In the genomic region with DNA sequence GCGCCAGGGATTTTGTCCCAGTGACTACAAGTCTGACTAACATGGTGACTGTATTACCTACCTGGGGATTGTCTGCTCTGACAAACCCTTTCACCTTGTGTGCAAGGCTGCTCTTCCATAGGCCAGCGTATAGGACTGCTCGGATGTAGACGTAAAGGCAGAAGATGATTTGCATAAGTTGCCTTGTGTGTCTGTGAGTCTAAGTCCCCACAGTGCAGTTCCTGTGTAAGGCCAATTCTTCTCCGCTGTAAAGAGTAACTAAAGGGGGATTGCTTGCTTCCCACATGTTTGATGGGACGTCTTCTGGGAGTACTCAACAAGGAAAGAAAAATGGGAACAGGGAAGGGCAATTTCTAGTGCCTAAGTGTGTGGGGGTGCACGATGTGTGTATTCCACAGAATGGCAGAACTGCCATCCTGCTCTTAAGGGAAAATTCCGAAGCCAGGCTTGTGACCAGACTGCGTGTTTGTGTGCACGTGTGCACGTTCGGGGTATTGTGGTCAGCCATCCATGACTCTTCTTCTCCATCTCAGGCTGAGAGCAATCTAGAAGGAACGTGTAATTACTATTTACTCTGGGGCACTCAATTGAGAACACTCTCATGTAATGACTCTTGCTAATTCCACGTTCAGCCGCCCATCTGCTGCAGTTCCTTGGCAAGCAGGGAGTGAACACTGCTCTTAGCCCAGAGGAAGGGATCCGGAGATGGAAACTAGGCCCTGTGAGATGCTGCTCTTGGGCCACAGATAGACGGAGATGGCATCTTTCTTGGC, we compare ENCODE assay signal across 14 mouse cellular contexts. TPM values are rescaled to one million over a fixed set of nuclear protein-coding genes. Genes with fewer than 3 reads are reported as not detected.
DNase-seq lines count a peak whose midpoint lies in the region; ATAC-seq and TF ChIP-seq lines count a peak whose summit lies in the region.
"Had no signal": no experiment of that assay in that cellular context is flagged by ENCODE, and none has a peak within 500 bp of the region (broad histone marks: within the 10 kb centered on the region; RNA-seq: fewer than 3 reads in every experiment).

No protein-coding gene starts in this region.

- no peak for TF ChIP-seq EP300 in heart, adult 2 months (IDR thresholded peaks at IDR 0.05; ENCODE audit: insufficient read depth, low read depth, low read length)

- no peak overlapping the region for H3K4me3 ChIP-seq in heart, adult 2 months
- H3K4me3 ChIP-seq in heart, embryonic 11.5 days (ENCODE audit: low read depth, low read length), result no peak overlapping the region
- no peak overlapping the region for H3K4me3 ChIP-seq in midbrain, embryonic 14.5 days (replicated peaks; ENCODE audit: low read depth, low read length)
- H3K4me3 ChIP-seq in midbrain, embryonic 16.5 days (ENCODE audit: low read depth, low read length), result no peak overlapping the region
- H3K4me3 ChIP-seq in kidney, embryonic 15.5 days (replicated peaks), result no peak overlapping the region
- no peak overlapping the region for H3K4me3 ChIP-seq in neural tube, embryonic 15.5 days (replicated peaks)
- H3K4me3 ChIP-seq: erythroblast, embryonic 14.5 days; neural tube, embryonic 12.5 days had no signal

- H3K27ac ChIP-seq in heart, adult 2 months, result peak overlapping the region; percentile 75
- no peak overlapping the region for H3K27ac ChIP-seq in heart, embryonic 11.5 days (ENCODE audit: low read depth, low read length)
- no peak overlapping the region for H3K27ac ChIP-seq in midbrain, embryonic 14.5 days (replicated peaks; ENCODE audit: low read depth, low read length)
- H3K27ac ChIP-seq in midbrain, embryonic 16.5 days (ENCODE audit: low read length), result no peak overlapping the region
- H3K27ac ChIP-seq in kidney, embryonic 15.5 days, result 0 out of 2 replicates have a peak overlapping the region, but pooled peaks have one; percentile 9
- H3K27ac ChIP-seq in neural tube, embryonic 15.5 days (replicated peaks), result peak overlapping the region; percentile 14
- H3K27ac ChIP-seq: macrophage; neural tube, embryonic 12.5 days had no signal

- H3K9me3 ChIP-seq in heart, embryonic 11.5 days (replicated peaks; ENCODE audit: control insufficient read depth, low read length), result no peaks in the 10 kb centered on the region
- H3K9me3 ChIP-seq in midbrain, embryonic 14.5 days (ENCODE audit: control insufficient read depth, low read length), result no peaks in the 10 kb centered on the region
- no peaks in the 10 kb centered on the region for H3K9me3 ChIP-seq in midbrain, embryonic 16.5 days (replicated peaks; ENCODE audit: control insufficient read depth, low read length, poor library complexity, severe bottlenecking)
- H3K9me3 ChIP-seq in kidney, embryonic 15.5 days (replicated peaks), result no peaks in the 10 kb centered on the region
- no peaks in the 10 kb centered on the region for H3K9me3 ChIP-seq in neural tube, embryonic 15.5 days (replicated peaks)
- H3K9me3 ChIP-seq: neural tube, embryonic 12.5 days had no signal

- no peak overlapping the region for H3K4me2 ChIP-seq in heart, embryonic 11.5 days
- no peak overlapping the region for H3K4me2 ChIP-seq in midbrain, embryonic 14.5 days (ENCODE audit: low read length)
- H3K4me2 ChIP-seq in midbrain, embryonic 16.5 days (ENCODE audit: low read length), result no peak overlapping the region
- no peak overlapping the region for H3K4me2 ChIP-seq in kidney, embryonic 15.5 days
- no peak overlapping the region for H3K4me2 ChIP-seq in neural tube, embryonic 15.5 days
- H3K4me2 ChIP-seq: liver, embryonic 11.5 days; neural tube, embryonic 12.5 days had no signal

- WGBS in heart, adult 2 months, result 87% methylated on average over 17 of the region's 17 CpGs
- WGBS in heart, embryonic 11.5 days (ENCODE audit: insufficient replicate concordance), result 85% methylated on average over 17 of the region's 17 CpGs
- WGBS in midbrain, embryonic 14.5 days, result 76% methylated on average over 17 of the region's 17 CpGs
- WGBS in midbrain, embryonic 16.5 days, result 77% methylated on average over 17 of the region's 17 CpGs
- 65% methylated on average over 17 of the region's 17 CpGs for WGBS in kidney, embryonic 15.5 days
- WGBS in neural tube, embryonic 15.5 days, result 38% methylated on average over 17 of the region's 17 CpGs

- no peak for TF ChIP-seq CTCF in heart, adult 2 months (IDR thresholded peaks at IDR 0.05)

- DNase-seq in heart, adult 2 months, result peak in 1 of 2 experiments; percentile 9
- peak; percentile 20 for DNase-seq in midbrain, embryonic 14.5 days
- no peak for DNase-seq in retina, embryonic 14.5 days (ENCODE audit: low spot score)
- DNase-seq: adrenal gland, adult 2 months; spleen, adult 18-20 months had no signal

- H3K27me3 ChIP-seq in heart, adult 2 months (ENCODE audit: control insufficient read depth, insufficient read depth, low read length), result no peaks in the 10 kb centered on the region
- H3K27me3 ChIP-seq in heart, embryonic 11.5 days (ENCODE audit: control insufficient read depth, insufficient read depth, low read length), result peaks cover 3% of the 10 kb centered on the region; the same call in 1 of the 2 replicates
- H3K27me3 ChIP-seq in midbrain, embryonic 14.5 days (ENCODE audit: control insufficient read depth, insufficient read depth, low read length), result 0 out of 2 replicates have a peak, but pooled peaks cover 5% of the 10 kb centered on the region
- no peaks in the 10 kb centered on the region for H3K27me3 ChIP-seq in midbrain, embryonic 16.5 days (ENCODE audit: control insufficient read depth, insufficient read depth, low read depth, low read length)
- peaks cover 11% of the 10 kb centered on the region; the same call in 1 of the 2 replicates for H3K27me3 ChIP-seq in kidney, embryonic 15.5 days
- peaks cover 16% of the 10 kb centered on the region for H3K27me3 ChIP-seq in neural tube, embryonic 15.5 days (replicated peaks)

- no peaks in the 10 kb centered on the region for H3K36me3 ChIP-seq in heart, adult 2 months (ENCODE audit: control insufficient read depth, insufficient read depth, low read length)
- no peaks in the 10 kb centered on the region for H3K36me3 ChIP-seq in heart, embryonic 11.5 days (ENCODE audit: control insufficient read depth, insufficient read depth, low read length)
- no peaks in the 10 kb centered on the region for H3K36me3 ChIP-seq in midbrain, embryonic 14.5 days (ENCODE audit: control insufficient read depth, insufficient read depth, low read length)
- H3K36me3 ChIP-seq in midbrain, embryonic 16.5 days (ENCODE audit: control insufficient read depth, insufficient read depth, low read length), result no peaks in the 10 kb centered on the region
- H3K36me3 ChIP-seq in kidney, embryonic 15.5 days, result no peaks in the 10 kb centered on the region
- H3K36me3 ChIP-seq in neural tube, embryonic 15.5 days, result no peaks in the 10 kb centered on the region
- H3K36me3 ChIP-seq: neural tube, embryonic 12.5 days had no signal

- no peak overlapping the region for H3K9ac ChIP-seq in heart, adult 2 months (ENCODE audit: low read depth, low read length)
- no peak overlapping the region for H3K9ac ChIP-seq in heart, embryonic 11.5 days (ENCODE audit: low read depth, low read length)
- no peak overlapping the region for H3K9ac ChIP-seq in midbrain, embryonic 14.5 days (replicated peaks; ENCODE audit: low read length)
- H3K9ac ChIP-seq in midbrain, embryonic 16.5 days (ENCODE audit: low read depth, low read length), result no peak overlapping the region
- no peak overlapping the region for H3K9ac ChIP-seq in kidney, embryonic 15.5 days
- no peak overlapping the region for H3K9ac ChIP-seq in neural tube, embryonic 15.5 days (replicated peaks)
- H3K9ac ChIP-seq: neural tube, embryonic 12.5 days had no signal

- no peaks in the 10 kb centered on the region for H3K79me2 ChIP-seq in heart, adult 2 months (replicated peaks; ENCODE audit: control insufficient read depth, insufficient read depth, low read length)

- TF ChIP-seq POLR2A in heart, adult 2 months (IDR thresholded peaks at IDR 0.05; ENCODE audit: insufficient read depth, low read depth, low read length), result no peak

- intact Hi-C loops in heart, adult 2 months (cut with DNase I), result loop anchor here (1.0 kb wide), 1 partner anchor 9 kb away; a partner anchor contains a TSS

- no peak for ATAC-seq in heart, embryonic 11.5 days (replicated peaks; ENCODE audit: insufficient number of reproducible peaks, low FRiP score, low TSS enrichment)
- no peak for ATAC-seq in midbrain, embryonic 14.5 days (ENCODE audit: low FRiP score, low TSS enrichment)
- ATAC-seq in midbrain, embryonic 16.5 days, result no peak
- 0 out of 2 replicates have a peak, but pooled peaks have one; percentile 49 for ATAC-seq in kidney, embryonic 15.5 days (replicated peaks; ENCODE audit: low FRiP score)
- ATAC-seq in neural tube, embryonic 15.5 days (ENCODE audit: low FRiP score), result peak; percentile 46; the same call in 1 of the 2 replicates
- ATAC-seq: Patski had no signal

- no peaks in the 10 kb centered on the region; the same call in 1 of the 2 replicates for H3K4me1 ChIP-seq in heart, adult 2 months (ENCODE audit: control insufficient read depth, insufficient read depth, low read length)
- peaks cover 1% of the 10 kb centered on the region; the same call in 1 of the 2 replicates for H3K4me1 ChIP-seq in heart, embryonic 11.5 days (ENCODE audit: control insufficient read depth, insufficient read depth, low read length)
- H3K4me1 ChIP-seq in midbrain, embryonic 14.5 days (ENCODE audit: control insufficient read depth, insufficient read depth, low read length), result 0 out of 2 replicates have a peak, but pooled peaks cover under 1% of the 10 kb centered on the region
- H3K4me1 ChIP-seq in midbrain, embryonic 16.5 days (ENCODE audit: control insufficient read depth, insufficient read depth, low read length), result 0 out of 2 replicates have a peak, but pooled peaks cover 3% of the 10 kb centered on the region
- peaks cover 4% of the 10 kb centered on the region; the same call in 1 of the 2 replicates for H3K4me1 ChIP-seq in kidney, embryonic 15.5 days
- H3K4me1 ChIP-seq in neural tube, embryonic 15.5 days, result peaks cover 22% of the 10 kb centered on the region

RNA-seq across cellular contexts. Expression of a gene that starts 9.9 kb away (rescaled TPM):
- total RNA-seq in heart, adult 2 months (2021), result 10 to 100 TPM; 21.9 to 33.8 TPM
- polyA plus RNA-seq in heart, adult 2 months (2012; rRNA removed), result 14.3 and 20.5 TPM in 2 replicates
- 1.6 TPM in 2 replicates for polyA plus RNA-seq in heart, embryonic 11.5 days (2014; fragmentation: Nextera tagmentation; extraction: Ambion mirVana)
- 7.3 and 9.8 TPM in 2 replicates for polyA plus RNA-seq in midbrain, embryonic 14.5 days (2014; fragmentation: Nextera tagmentation; extraction: Ambion mirVana)
- polyA plus RNA-seq in midbrain, embryonic 16.5 days (2015; fragmentation: Nextera tagmentation; extraction: Ambion mirVana), result 4.7 and 4.9 TPM in 2 replicates
- 0.37 and 0.53 TPM in 2 replicates for polyA plus RNA-seq in kidney, embryonic 15.5 days (2015; fragmentation: Nextera tagmentation; extraction: Ambion mirVana)
- polyA plus RNA-seq in neural tube, embryonic 15.5 days (2015; fragmentation: Nextera tagmentation; extraction: Ambion mirVana), result 3.7 and 4.7 TPM in 2 replicates
- polyA plus RNA-seq: erythroblast, embryonic 14.5 days; liver, embryonic 11.5 days; macrophage had no signal

Comparison
In these comparisons a context has a peak if more than half of its experiments do, and no peak if none do; other contexts are left out.
1. H3K27ac ChIP-seq: peak in heart, adult 2 months (single experiment), kidney, embryonic 15.5 days (single experiment) and neural tube, embryonic 15.5 days (single experiment); none in heart, embryonic 11.5 days (single experiment), midbrain, embryonic 14.5 days (single experiment) and midbrain, embryonic 16.5 days (single experiment).
2. ATAC-seq: peak in kidney, embryonic 15.5 days (single experiment) and neural tube, embryonic 15.5 days (single experiment); none in heart, embryonic 11.5 days (single experiment), midbrain, embryonic 14.5 days (single experiment) and midbrain, embryonic 16.5 days (single experiment).